Mouse (Mus musculus): ENCODE measurements around the gene Pde9a.

- TF ChIP-seq CTCF (IDR thresholded peaks at IDR 0.05; ENCODE audit: control insufficient read depth, insufficient read depth, insufficient read length) (no peak), MYOG (IDR thresholded peaks at IDR 0.05; ENCODE audit: control insufficient read depth, extremely low read depth, insufficient read length) (no peak), MAX (IDR thresholded peaks at IDR 0.05) (no peak)
Observed at GRCm38 (mm10) chr17:31419598-31419950, 33.6 kb downstream of the Pde9a start.
